Mouse (Mus musculus): ENCODE data around the gene Rad17.

Gene Rad17

GRCm38 (mm10) chr13:100568359-100568758, 82.5 kb downstream of the Rad17 start:
- no peak for DNase-seq (ENCODE audit: low spot score in 2 of 2)

All from frontal cortex, postnatal 14 days (tissue).